In genomic region chr4:63049596-63050318, GRCm38 (mm10) we compare ENCODE assay signal across 7 mouse cellular contexts.
DNase-seq lines count a peak whose midpoint lies in the region; ATAC-seq and TF ChIP-seq lines count a peak whose summit lies in the region.

No protein-coding gene starts in this region.

- no peak overlapping the region for H3K4me3 ChIP-seq in kidney, adult 2 months (ENCODE audit: insufficient read depth, low read depth, low read length)
- no peak overlapping the region for H3K4me3 ChIP-seq in kidney, embryonic 16.5 days (ENCODE audit: low read length)
- no peak overlapping the region for H3K4me3 ChIP-seq in forebrain, embryonic 15.5 days

- H3K4me1 ChIP-seq in kidney, adult 2 months (ENCODE audit: control insufficient read depth, insufficient read depth, low read length) = peaks cover 40% of the 10 kb centered on the region
- H3K4me1 ChIP-seq in kidney, embryonic 16.5 days (ENCODE audit: insufficient read depth, low read length) = peaks cover 62% of the 10 kb centered on the region
- H3K4me1 ChIP-seq in forebrain, embryonic 15.5 days = no peaks in the 10 kb centered on the region

- H3K27me3 ChIP-seq in kidney, adult 2 months (replicated peaks; ENCODE audit: control insufficient read depth, insufficient read depth, low read length) = no peaks in the 10 kb centered on the region
- no peaks in the 10 kb centered on the region for H3K27me3 ChIP-seq in kidney, embryonic 16.5 days (ENCODE audit: insufficient read depth, low read length)
- no peaks in the 10 kb centered on the region for H3K27me3 ChIP-seq in forebrain, embryonic 15.5 days

- TF ChIP-seq POLR2A in kidney, adult 2 months (IDR thresholded peaks at IDR 0.05; ENCODE audit: low read depth, low read length) = no peak

- H3K9ac ChIP-seq in kidney, embryonic 16.5 days (replicated peaks; ENCODE audit: low read length) = no peak overlapping the region
- no peak overlapping the region for H3K9ac ChIP-seq in forebrain, embryonic 15.5 days (replicated peaks)

- 0 out of 2 replicates have a peak overlapping the region, but pooled peaks have one; percentile 2 for H3K4me2 ChIP-seq in kidney, embryonic 16.5 days (replicated peaks; ENCODE audit: low read depth, low read length)
- H3K4me2 ChIP-seq in forebrain, embryonic 15.5 days (replicated peaks) = no peak overlapping the region

- H3K9me3 ChIP-seq in kidney, embryonic 16.5 days (ENCODE audit: low read length) = no peaks in the 10 kb centered on the region
- no peaks in the 10 kb centered on the region for H3K9me3 ChIP-seq in forebrain, embryonic 15.5 days

- H3K36me3 ChIP-seq in kidney, adult 2 months (ENCODE audit: control insufficient read depth, insufficient read depth, low read length) = no peaks in the 10 kb centered on the region
- H3K36me3 ChIP-seq in kidney, embryonic 16.5 days (ENCODE audit: insufficient read depth, low read length) = 0 out of 2 replicates have a peak, but pooled peaks cover 5% of the 10 kb centered on the region
- no peaks in the 10 kb centered on the region for H3K36me3 ChIP-seq in forebrain, embryonic 15.5 days

- DNase-seq in kidney, adult 2 months = no peak
- DNase-seq in kidney, adult 8-10 months = no peak
- DNase-seq in urinary bladder, postnatal 4 days (ENCODE audit: low spot score in 2 of 2) = peak; percentile 10 to 23
- no peak for DNase-seq in urinary bladder, adult 18-20 months (ENCODE audit: low spot score in 2 of 2)
- DNase-seq in cerebellum, postnatal 25 days = no peak

- no peak for ATAC-seq in kidney, embryonic 16.5 days (ENCODE audit: low FRiP score, low TSS enrichment)
- ATAC-seq in forebrain, embryonic 15.5 days (replicated peaks) = no peak

- TF ChIP-seq CTCF in kidney, adult 2 months (conservative IDR thresholded peaks at IDR 0.05; ENCODE audit: insufficient read depth, insufficient read length, low read depth, low read length) = no peak

- H3K27ac ChIP-seq in kidney, adult 2 months (ENCODE audit: insufficient read depth, low read depth, low read length) = peak overlapping the region; percentile 88
- H3K27ac ChIP-seq in kidney, embryonic 16.5 days (ENCODE audit: low read length) = peak overlapping the region; percentile 95
- no peak overlapping the region for H3K27ac ChIP-seq in forebrain, embryonic 15.5 days (replicated peaks)

Comparison
In these comparisons a context has a peak if more than half of its experiments do, and no peak if none do; other contexts are left out.
1. DNase-seq: peak in urinary bladder, postnatal 4 days (2 of 2); none in kidney, adult 2 months (single experiment), kidney, adult 8-10 months (0 of 2), urinary bladder, adult 18-20 months (0 of 2) and cerebellum, postnatal 25 days (0 of 2).